Mouse (Mus musculus): ENCODE results near the gene Fam78a.

Fam78a gene

GRCm38 (mm10) chr2:32066005-32066404 lies 18.7 kb downstream of the Fam78a start:
- no peak for DNase-seq (ENCODE audit: low read depth)

GRCm38 (mm10) chr2:32065371-32065791 lies 19.3 kb downstream of the Fam78a start:
- DNase-seq (ENCODE audit: low read depth) = no peak

GRCm38 (mm10) chr2:32064913-32065312 lies 19.7 kb downstream of the Fam78a start:
- no peak for DNase-seq (ENCODE audit: low read depth)

- no peak for DNase-seq (ENCODE audit: low read depth)
These were observed 21.1 kb downstream of the Fam78a start for GRCm38 (mm10) chr2:32063451-32064151.

- no peak for DNase-seq (ENCODE audit: low read depth)
These were observed 21.8 kb downstream of the Fam78a start for GRCm38 (mm10) chr2:32062626-32063410.

- no peak for DNase-seq (ENCODE audit: low read depth)
These were observed 22.7 kb downstream of the Fam78a start for GRCm38 (mm10) chr2:32061722-32062505.

- DNase-seq (ENCODE audit: low read depth) = no peak
These were observed 23.5 kb downstream of the Fam78a start for GRCm38 (mm10) chr2:32061189-32061588.

- DNase-seq (ENCODE audit: low read depth) = no peak
These were observed 24.3 kb downstream of the Fam78a start for GRCm38 (mm10) chr2:32060228-32060805.

GRCm38 (mm10) chr2:32059613-32060012 lies 25.0 kb downstream of the Fam78a start:
- DNase-seq (ENCODE audit: low read depth) = no peak

- no peak for DNase-seq (ENCODE audit: low read depth)
These were observed 25.9 kb downstream of the Fam78a start for GRCm38 (mm10) chr2:32058716-32059115.

- no peak for DNase-seq (ENCODE audit: low read depth)
These were observed 26.4 kb downstream of the Fam78a start for GRCm38 (mm10) chr2:32058241-32058640.

- no peak for DNase-seq (ENCODE audit: low read depth)
These were observed 26.9 kb downstream of the Fam78a start for GRCm38 (mm10) chr2:32057794-32058193.

- no peak for DNase-seq (ENCODE audit: low read depth)
These were observed 27.3 kb downstream of the Fam78a start for GRCm38 (mm10) chr2:32057360-32057759.

GRCm38 (mm10) chr2:32056524-32056923 lies 28.1 kb downstream of the Fam78a start:
- no peak for DNase-seq (ENCODE audit: low read depth)

GRCm38 (mm10) chr2:32055357-32055965 lies 29.2 kb downstream of the Fam78a start:
- no peak for DNase-seq (ENCODE audit: low read depth)

GRCm38 (mm10) chr2:32052418-32052817 lies 32.2 kb downstream of the Fam78a start:
- DNase-seq (ENCODE audit: low read depth) = no peak

- no peak for DNase-seq (ENCODE audit: low read depth)
These were observed 32.9 kb downstream of the Fam78a start for GRCm38 (mm10) chr2:32051791-32052190.

- no peak for DNase-seq (ENCODE audit: low read depth)
These were observed 37.3 kb downstream of the Fam78a start for GRCm38 (mm10) chr2:32047323-32047722.

GRCm38 (mm10) chr2:32046009-32046408 lies 38.6 kb downstream of the Fam78a start:
- DNase-seq (ENCODE audit: low read depth) = no peak

- DNase-seq (ENCODE audit: low read depth) = no peak
These were observed 39.3 kb downstream of the Fam78a start for GRCm38 (mm10) chr2:32045375-32045774.

- no peak for DNase-seq (ENCODE audit: low read depth)
These were observed 40.8 kb downstream of the Fam78a start for GRCm38 (mm10) chr2:32043836-32044235.

- no peak for DNase-seq (ENCODE audit: low read depth)
These were observed 43.6 kb downstream of the Fam78a start for GRCm38 (mm10) chr2:32041087-32041486.
